Mouse (Mus musculus): ENCODE results near the gene Duox1.

DNA sequence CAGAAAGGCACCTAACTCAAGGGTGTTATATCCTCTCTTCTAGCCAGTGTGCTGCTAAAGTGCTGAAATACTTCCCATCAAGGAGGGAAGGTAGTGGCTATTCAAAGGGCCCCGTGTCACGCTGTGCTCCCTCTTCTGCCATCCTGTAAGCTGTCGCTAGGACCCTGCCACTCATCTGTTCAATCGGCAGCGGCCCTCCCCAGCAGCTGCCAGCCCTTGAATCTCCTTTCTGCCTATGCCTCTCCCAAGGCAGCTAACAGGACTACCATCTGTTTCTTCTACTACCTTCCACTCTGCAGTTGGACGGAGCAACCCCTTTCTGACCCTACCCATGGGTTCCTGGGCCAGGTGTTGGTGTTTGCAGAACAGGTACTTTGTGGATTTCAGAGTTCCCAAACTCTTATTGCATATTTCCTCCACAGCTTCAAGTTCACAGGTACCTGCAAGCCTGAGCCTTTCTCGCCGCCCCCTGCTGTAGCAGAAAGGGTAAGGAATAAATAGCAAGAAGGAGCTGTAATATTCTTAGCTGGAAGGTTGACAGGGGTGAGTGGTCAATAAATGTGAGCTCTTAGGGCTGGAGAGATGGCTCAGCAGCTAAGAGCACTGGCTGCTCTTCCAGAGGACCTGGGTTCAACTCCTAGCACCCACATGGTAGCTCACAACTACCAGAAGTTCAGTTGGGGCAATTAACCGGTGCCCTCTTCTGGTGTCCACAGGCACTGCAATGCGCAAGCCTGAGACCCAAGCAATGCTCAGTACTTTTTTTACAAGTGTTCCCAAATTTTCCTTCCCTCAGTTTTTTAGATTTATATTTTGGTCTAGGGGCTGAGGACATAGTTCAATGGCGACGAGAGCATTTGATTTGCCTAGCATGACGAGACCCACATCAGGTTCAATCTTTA is 47.4 kb downstream of the Duox1 start:
- 0 out of 2 replicates have a peak, but pooled peaks have one; percentile 5 for TF ChIP-seq CTCF (IDR thresholded peaks at IDR 0.05; ENCODE audit: extremely low read depth, insufficient read depth, low read length)
- no peak for TF ChIP-seq POLR2A (IDR thresholded peaks at IDR 0.05; ENCODE audit: extremely low read depth, insufficient read depth, low read length)
